Mouse (Mus musculus): Measurements from ENCODE around the gene Rtn4rl2. TPM values are rescaled to one million over a fixed set of nuclear protein-coding genes. Genes with fewer than 3 reads are reported as not detected.

The Rtn4rl2 gene
- polyA plus RNA-seq, 1 experiment, result 2.7 TPM

DNA sequence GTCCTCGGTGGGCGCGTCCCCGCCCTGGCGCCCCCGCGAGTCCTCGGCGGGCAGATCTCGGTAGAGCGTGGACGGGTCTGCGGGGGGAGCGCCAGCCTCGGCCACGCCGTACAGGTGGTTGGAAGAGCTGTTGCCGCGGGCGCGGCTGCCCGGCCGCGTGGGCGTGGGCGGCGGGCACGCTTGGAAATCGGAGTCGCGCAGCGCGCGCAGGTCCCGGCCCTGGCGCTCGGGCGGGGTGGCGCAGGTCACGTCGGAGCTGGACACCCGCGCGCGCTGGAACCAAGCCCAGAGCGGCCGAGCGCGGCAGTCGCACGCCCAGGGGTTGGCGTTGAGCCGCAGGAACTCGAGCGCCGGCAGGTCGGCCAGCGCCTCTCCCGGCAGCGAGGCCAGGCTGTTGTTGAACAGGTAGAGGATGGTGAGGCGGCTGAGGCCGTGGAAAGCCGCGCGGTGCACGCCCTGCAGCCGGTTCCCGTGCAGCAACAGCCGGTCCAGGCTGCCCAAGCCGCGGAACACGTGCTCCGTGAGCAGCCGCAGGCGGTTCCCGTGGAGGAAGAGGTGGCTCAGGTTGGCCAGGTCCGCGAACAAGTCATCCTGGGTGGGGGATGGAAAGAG, 14.3 kb downstream of the Rtn4rl2 start:
- peak; percentile 42 for DNase-seq
- Histone ChIP-seq H3K4me3 (replicated peaks; ENCODE audit: extremely low read depth, low read depth, low read length) (no peak overlapping the region), H3K4me1 (ENCODE audit: control insufficient read depth, insufficient read depth, low read length) (no peaks in the 10 kb centered on the region)
- under 1% methylated on average over 78 of the region's 78 CpGs for WGBS
- TF ChIP-seq POLR2A (IDR thresholded peaks at IDR 0.05; ENCODE audit: borderline replicate concordance, extremely low read depth, low read depth, low read length), result no peak
- no peak for TF ChIP-seq CTCF (IDR thresholded peaks at IDR 0.05; ENCODE audit: insufficient read depth, low read length)

DNA sequence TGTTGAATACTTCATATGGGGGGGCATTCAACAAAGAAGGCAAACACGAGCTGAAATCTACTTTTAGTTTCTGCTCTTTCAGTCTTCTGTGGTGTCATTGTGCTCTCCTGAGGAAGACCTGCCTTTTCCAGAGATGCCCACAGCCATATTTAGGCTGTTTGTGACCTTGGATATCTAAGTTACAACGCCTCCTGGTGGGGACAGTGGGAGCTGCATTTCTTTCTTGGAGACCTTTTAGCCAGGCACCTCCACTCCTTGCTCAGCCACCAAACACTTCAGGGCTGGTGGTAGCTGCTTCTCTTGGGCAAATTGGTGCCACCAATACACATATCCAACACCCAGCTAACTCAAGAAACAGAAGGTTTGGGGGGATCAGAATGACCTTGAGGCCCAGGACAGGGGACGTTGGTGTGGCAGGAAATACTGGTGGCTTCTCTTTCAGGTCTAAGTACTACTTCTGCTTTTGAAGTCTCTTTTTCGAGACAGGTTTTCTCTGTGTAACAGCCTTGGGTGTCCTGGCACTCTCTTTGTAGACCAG, 15.8 kb downstream of the Rtn4rl2 start:
- no peak for TF ChIP-seq POLR2A (IDR thresholded peaks at IDR 0.05; ENCODE audit: borderline replicate concordance, extremely low read depth, low read depth, low read length)
- no peak for TF ChIP-seq CTCF (IDR thresholded peaks at IDR 0.05; ENCODE audit: insufficient read depth, low read length)
- Histone ChIP-seq H3K4me1 (ENCODE audit: control insufficient read depth, insufficient read depth, low read length) (peaks cover 3% of the 10 kb centered on the region; the same call in 1 of the 2 replicates), H3K4me3 (replicated peaks; ENCODE audit: extremely low read depth, low read depth, low read length) (no peak overlapping the region)
- 65% methylated on average over 4 of the region's 4 CpGs for WGBS
- DNase-seq, result no peak

DNA sequence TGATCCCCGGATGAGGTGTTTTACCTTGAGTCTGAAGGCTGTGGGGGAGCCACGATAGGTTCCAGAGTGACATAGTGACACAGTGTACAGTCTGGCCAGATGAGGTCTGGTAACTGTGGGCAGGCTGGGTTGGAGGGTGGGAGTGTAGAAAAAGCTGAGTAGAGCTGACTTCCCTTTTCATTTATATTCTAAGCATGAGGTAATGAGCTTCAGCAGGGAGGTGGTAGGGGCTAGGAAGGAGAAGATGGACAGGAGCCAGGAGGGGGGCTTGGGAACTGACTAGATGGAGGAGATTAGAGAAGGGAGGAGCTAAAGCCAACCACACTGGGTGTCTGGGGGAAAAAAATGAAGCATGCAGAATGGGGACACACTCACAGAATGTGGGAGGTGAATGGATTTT, 17.5 kb downstream of the Rtn4rl2 start:
- H3K4me1 ChIP-seq (ENCODE audit: control insufficient read depth, insufficient read depth, low read length), result peaks cover 4% of the 10 kb centered on the region; the same call in 1 of the 2 replicates
- WGBS, result 51% methylated on average over 2 of the region's 2 CpGs
- no peak for TF ChIP-seq POLR2A (IDR thresholded peaks at IDR 0.05; ENCODE audit: borderline replicate concordance, extremely low read depth, low read depth, low read length)
- TF ChIP-seq CTCF (IDR thresholded peaks at IDR 0.05; ENCODE audit: insufficient read depth, low read length), result no peak
- DNase-seq, result no peak
- H3K4me3 ChIP-seq (replicated peaks; ENCODE audit: extremely low read depth, low read depth, low read length), result no peak overlapping the region

DNA sequence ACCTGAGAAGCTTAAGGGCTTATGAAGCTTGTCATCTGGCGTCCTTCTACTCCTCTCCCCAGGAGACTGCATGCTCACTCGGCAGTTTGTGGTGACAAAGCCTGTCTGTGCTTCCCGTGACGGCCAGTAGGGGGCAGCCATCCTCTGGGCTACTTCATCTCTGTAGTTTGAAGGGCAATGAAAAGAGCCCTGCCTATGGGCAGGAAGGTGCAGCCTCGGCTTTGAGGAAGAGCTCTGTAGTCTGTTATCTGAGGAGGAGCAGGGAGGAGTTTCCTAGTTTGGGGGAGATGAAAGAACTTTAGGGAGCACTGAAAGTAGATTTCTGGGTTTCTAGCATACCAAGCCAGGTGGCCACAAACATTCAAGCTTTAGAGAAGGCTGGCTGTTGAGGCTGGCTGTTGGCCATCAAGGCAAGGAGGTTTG, 18.0 kb downstream of the Rtn4rl2 start:
- H3K4me1 ChIP-seq (ENCODE audit: control insufficient read depth, insufficient read depth, low read length), result peaks cover 4% of the 10 kb centered on the region; the same call in 1 of the 2 replicates
- TF ChIP-seq POLR2A (IDR thresholded peaks at IDR 0.05; ENCODE audit: borderline replicate concordance, extremely low read depth, low read depth, low read length) (no peak), CTCF (IDR thresholded peaks at IDR 0.05; ENCODE audit: insufficient read depth, low read length) (peak; percentile 65)
- peak; percentile 52 for DNase-seq
- H3K4me3 ChIP-seq (replicated peaks; ENCODE audit: extremely low read depth, low read depth, low read length), result no peak overlapping the region
- WGBS, result 10% methylated on average over 5 of the region's 5 CpGs

DNA sequence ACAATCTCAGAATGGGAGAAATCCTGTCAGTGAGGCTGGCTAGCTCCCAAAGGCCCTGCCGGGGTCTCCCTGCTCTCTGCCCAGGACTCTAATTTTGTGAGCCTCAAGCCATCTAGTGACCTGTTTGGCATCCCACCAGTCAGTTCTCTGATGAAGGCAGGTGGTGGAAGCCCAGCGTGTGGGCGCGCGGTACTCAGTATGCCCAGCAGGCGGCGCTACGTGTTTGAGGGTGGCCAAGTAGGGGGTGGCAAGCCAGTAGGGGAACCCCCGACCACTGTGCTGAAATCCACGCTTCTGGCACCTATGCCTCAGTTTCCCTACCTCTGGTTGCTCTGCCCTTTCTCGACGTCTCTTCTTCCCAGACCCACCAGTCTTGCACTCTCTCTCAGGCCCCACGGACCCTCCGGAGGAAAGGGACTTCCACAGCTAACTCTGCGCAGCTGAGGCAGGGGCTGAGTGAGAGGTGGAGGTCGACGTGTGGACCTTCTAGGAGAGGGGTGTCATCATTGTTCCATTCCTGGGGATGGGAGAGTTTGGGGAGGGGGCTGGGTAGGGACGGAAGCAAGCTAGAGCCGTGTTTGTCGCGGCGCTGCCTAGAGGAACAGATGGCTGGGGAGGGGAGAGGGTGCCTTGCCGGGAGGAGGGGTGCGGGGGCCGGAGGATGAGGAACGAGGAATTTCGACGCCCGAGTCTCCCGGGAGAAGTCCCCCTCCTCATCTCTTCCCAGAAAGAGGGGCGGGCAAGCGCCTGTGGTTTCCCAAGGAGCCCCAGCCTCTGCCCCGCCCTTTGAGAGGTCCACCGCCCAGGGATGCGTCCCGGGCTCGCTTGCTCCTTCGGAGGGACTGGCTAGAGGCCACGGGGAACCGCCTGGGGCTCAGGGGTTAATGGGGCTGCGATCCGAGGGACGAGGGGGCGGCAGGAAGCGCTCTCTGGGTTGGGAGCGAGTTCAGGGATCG, 20.6 kb downstream of the Rtn4rl2 start:
- peak; percentile 53 for TF ChIP-seq CTCF (IDR thresholded peaks at IDR 0.05; ENCODE audit: insufficient read depth, low read length)
- TF ChIP-seq POLR2A (IDR thresholded peaks at IDR 0.05; ENCODE audit: borderline replicate concordance, extremely low read depth, low read depth, low read length), result no peak
- WGBS, result 3% methylated on average over 46 of the region's 47 CpGs
- no peak overlapping the region for H3K4me3 ChIP-seq (replicated peaks; ENCODE audit: extremely low read depth, low read depth, low read length)
- peak; percentile 38 for DNase-seq
- H3K4me1 ChIP-seq (ENCODE audit: control insufficient read depth, insufficient read depth, low read length), result peaks cover 4% of the 10 kb centered on the region; the same call in 1 of the 2 replicates

GRCm38 (mm10) chr2:84862231-84862630, 24.3 kb downstream of the Rtn4rl2 start:
- TF ChIP-seq CTCF (IDR thresholded peaks at IDR 0.05; ENCODE audit: insufficient read depth, low read length) (no peak), POLR2A (IDR thresholded peaks at IDR 0.05; ENCODE audit: borderline replicate concordance, extremely low read depth, low read depth, low read length) (no peak)
- no peak for DNase-seq
- no peak overlapping the region for H3K4me3 ChIP-seq (replicated peaks; ENCODE audit: extremely low read depth, low read depth, low read length)
- peaks cover 4% of the 10 kb centered on the region; the same call in 1 of the 2 replicates for H3K4me1 ChIP-seq (ENCODE audit: control insufficient read depth, insufficient read depth, low read length)
- 68% methylated on average over 3 of the region's 3 CpGs for WGBS

- DNase-seq, result no peak
- Histone ChIP-seq H3K4me3 (replicated peaks; ENCODE audit: extremely low read depth, low read depth, low read length) (no peak overlapping the region), H3K4me1 (ENCODE audit: control insufficient read depth, insufficient read depth, low read length) (peaks cover 4% of the 10 kb centered on the region; the same call in 1 of the 2 replicates)
- no peak for TF ChIP-seq POLR2A (IDR thresholded peaks at IDR 0.05; ENCODE audit: borderline replicate concordance, extremely low read depth, low read depth, low read length)
- no peak for TF ChIP-seq CTCF (IDR thresholded peaks at IDR 0.05; ENCODE audit: insufficient read depth, low read length)
- 69% methylated on average over 3 of the region's 3 CpGs for WGBS
Observed at GRCm38 (mm10) chr2:84861430-84861829, 25.1 kb downstream of the Rtn4rl2 start.

DNA sequence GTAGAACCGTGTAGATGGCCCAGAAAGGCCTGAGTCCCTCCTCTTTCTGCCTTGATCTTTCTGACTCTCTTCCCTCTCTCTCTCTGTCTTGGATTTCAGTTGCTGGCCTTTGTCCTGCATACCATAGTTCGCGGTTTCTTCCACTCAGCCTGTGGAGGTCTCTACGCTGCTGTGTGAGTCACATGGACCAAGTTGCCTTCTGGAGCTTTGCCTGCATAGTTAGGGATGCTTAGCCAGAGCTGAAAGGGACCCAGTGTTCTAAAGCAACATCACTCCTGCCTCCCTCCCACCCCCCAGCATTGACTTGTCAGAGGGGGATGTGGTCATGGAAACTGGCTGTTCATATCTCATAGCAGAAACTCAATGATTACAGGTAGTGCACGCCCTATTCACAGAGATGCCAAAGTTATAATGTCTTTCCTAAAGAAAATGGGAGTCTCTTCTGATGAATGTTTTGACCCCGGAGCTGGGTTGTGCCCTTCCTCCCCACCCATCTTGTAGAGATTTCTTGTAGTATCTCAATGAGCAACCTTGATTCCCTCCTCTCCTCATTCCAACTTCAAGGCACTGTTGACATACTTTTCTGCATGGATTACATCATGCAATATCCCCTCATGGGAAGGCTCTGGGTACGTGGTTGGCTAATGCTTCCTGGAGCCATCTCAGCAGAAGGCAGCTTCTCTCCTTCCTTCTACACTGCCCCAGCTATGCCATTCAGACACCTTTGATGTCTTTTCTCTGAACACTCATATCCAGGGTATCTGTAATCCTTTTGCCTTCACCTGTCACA, 26.3 kb downstream of the Rtn4rl2 start:
- Histone ChIP-seq H3K4me3 (replicated peaks; ENCODE audit: extremely low read depth, low read depth, low read length) (no peak overlapping the region), H3K4me1 (ENCODE audit: control insufficient read depth, insufficient read depth, low read length) (no peaks in the 10 kb centered on the region)
- no peak for TF ChIP-seq POLR2A (IDR thresholded peaks at IDR 0.05; ENCODE audit: borderline replicate concordance, extremely low read depth, low read depth, low read length)
- no peak for TF ChIP-seq CTCF (IDR thresholded peaks at IDR 0.05; ENCODE audit: insufficient read depth, low read length)
- 82% methylated on average over 7 of the region's 7 CpGs for WGBS
- no peak for DNase-seq

GRCm38 (mm10) chr2:84858551-84858950, 28.0 kb downstream of the Rtn4rl2 start:
- no peak for TF ChIP-seq POLR2A (IDR thresholded peaks at IDR 0.05; ENCODE audit: borderline replicate concordance, extremely low read depth, low read depth, low read length)
- no peak for TF ChIP-seq CTCF (IDR thresholded peaks at IDR 0.05; ENCODE audit: insufficient read depth, low read length)
- 88% methylated on average over 1 of the region's 1 CpGs for WGBS
- Histone ChIP-seq H3K4me3 (replicated peaks; ENCODE audit: extremely low read depth, low read depth, low read length) (no peak overlapping the region), H3K4me1 (ENCODE audit: control insufficient read depth, insufficient read depth, low read length) (no peaks in the 10 kb centered on the region)
- no peak for DNase-seq

Measured in lung, adult 2 months (tissue).